Mouse (Mus musculus) bone marrow macrophage, adult 2 months (primary cell): ENCODE data around the gene Nup160.

Experiments used
- CTCF ChIP-seq: IDR thresholded peaks from 2 replicates; pipeline ENCODE4 v1.5.1; 2012; ENCODE audit warnings: low read depth, mild to moderate bottlenecking, low read length, moderate library complexity
- POLR2A ChIP-seq: IDR thresholded peaks from 2 replicates; pipeline ENCODE4 v1.6.1; 2012; ENCODE audit warnings: mild to moderate bottlenecking, low read depth, low read length, borderline replicate concordance

- TF ChIP-seq CTCF (no peak), POLR2A (no peak)
These were observed 49.8 kb downstream of the Nup160 start for GRCm38 (mm10) chr2:90726818-90727217.
